Mouse (Mus musculus) heart, embryonic 13.5 days (tissue): ENCODE data around the gene Ints13. TPM values are rescaled to one million over a fixed set of nuclear protein-coding genes. Genes with fewer than 3 reads are reported as not detected.

ENCODE experiments used
- polyA plus RNA-seq: library from polyadenylated mRNA; unstranded; fragments of >200 nt; fragmentation: Nextera tagmentation; extraction: Ambion mirVana; gene quantifications from 2 replicates; pipeline ENCODE4 v1.2.1, GENCODE M21; 2015

Gene Ints13
- polyA plus RNA-seq, 1 experiment from 2014 or later: 43.4 TPM

Other genes with a start within 250 kb of the Ints13 start
- 31.2 and 31.4 TPM in 2 replicates for gene Itpr2, start 75.6 kb downstream of the Ints13 start, polyA plus RNA-seq
- 79.8 and 86.3 TPM in 2 replicates for gene Fgfr1op2, start 632 bp downstream of the Ints13 start, polyA plus RNA-seq
- 139 and 155 TPM in 2 replicates for gene Med21, start 64.7 kb upstream of the Ints13 start, polyA plus RNA-seq
- 36.4 and 38.9 TPM in 2 replicates for gene Tm7sf3, start 65.0 kb upstream of the Ints13 start, polyA plus RNA-seq
- gene Stk38l, start 147.2 kb upstream of the Ints13 start, polyA plus RNA-seq: 37.9 and 41.4 TPM in 2 replicates
- gene Arntl2, start 218.2 kb upstream of the Ints13 start, polyA plus RNA-seq: 2.2 and 2.5 TPM in 2 replicates